Mouse (Mus musculus): ENCODE measurements around the gene Cep128. TPM values are rescaled to one million over a fixed set of nuclear protein-coding genes. Genes with fewer than 3 reads are reported as not detected.

The Cep128 gene
- polyA plus RNA-seq, 1 experiment from 2014 or later, result 9.3 TPM

DNA sequence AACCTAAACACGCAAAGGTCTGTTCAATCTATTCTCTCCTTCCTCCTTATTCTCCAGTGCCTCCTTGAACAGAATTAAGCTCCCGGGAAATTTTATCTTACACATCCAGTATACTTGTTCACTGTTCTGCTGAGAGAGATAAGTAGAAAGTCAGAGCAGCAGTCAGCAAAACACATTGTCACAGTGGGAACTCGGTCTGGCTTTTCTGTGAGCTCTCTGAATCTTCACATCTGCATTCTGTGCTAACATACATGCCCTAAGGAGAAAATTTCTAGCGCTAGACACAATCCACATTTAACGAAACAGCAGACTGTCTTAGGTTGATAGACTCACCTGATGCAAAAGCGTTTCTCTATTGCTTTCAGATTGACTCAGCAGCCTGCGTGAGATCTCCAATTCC lies 88.3 kb downstream of the Cep128 start:
- H3K4me1 ChIP-seq (replicated peaks; ENCODE audit: control insufficient read depth, insufficient read depth, low read length), result no peaks in the 10 kb centered on the region
- H3K4me2 ChIP-seq (ENCODE audit: low read length), result no peak overlapping the region
- H3K27me3 ChIP-seq (replicated peaks; ENCODE audit: control insufficient read depth, insufficient read depth, low read length), result no peaks in the 10 kb centered on the region
- WGBS, result 89% methylated on average over 7 of the region's 7 CpGs
- DNase-seq (ENCODE audit: low spot score) (no peak), ATAC-seq (replicated peaks; ENCODE audit: low FRiP score, low TSS enrichment, low read depth) (no peak)
- no peak overlapping the region for H3K27ac ChIP-seq (ENCODE audit: low read depth)
- H3K4me3 ChIP-seq (ENCODE audit: low read depth, low read length), result no peak overlapping the region
- no peaks in the 10 kb centered on the region for H3K36me3 ChIP-seq (ENCODE audit: control insufficient read depth, insufficient read depth, low read length)
- no peaks in the 10 kb centered on the region for H3K9me3 ChIP-seq (ENCODE audit: control insufficient read depth, low read length)
- H3K9ac ChIP-seq (ENCODE audit: low read length), result no peak overlapping the region

DNA sequence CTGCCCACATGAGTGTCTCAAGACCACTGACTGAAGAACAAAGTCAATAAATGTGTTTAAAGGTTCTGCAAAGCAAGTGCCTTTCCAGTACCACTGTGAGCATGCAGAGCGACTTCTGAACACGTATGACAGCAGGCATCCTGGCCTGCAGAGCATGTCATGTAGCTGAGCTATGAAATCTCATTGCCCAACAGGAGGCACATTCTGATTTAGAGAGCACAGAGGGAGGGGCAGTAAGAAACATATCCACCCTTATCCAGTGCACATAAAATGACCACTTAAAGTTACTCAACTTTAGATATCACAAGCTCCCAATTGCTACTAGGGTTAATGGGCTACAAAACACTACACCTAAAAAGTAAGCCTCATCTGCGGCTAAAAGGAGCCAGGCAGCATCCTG lies 88.8 kb downstream of the Cep128 start:
- H3K9me3 ChIP-seq (ENCODE audit: control insufficient read depth, low read length), result no peaks in the 10 kb centered on the region
- no peak overlapping the region for H3K9ac ChIP-seq (ENCODE audit: low read length)
- DNase-seq (ENCODE audit: low spot score), result no peak

DNA sequence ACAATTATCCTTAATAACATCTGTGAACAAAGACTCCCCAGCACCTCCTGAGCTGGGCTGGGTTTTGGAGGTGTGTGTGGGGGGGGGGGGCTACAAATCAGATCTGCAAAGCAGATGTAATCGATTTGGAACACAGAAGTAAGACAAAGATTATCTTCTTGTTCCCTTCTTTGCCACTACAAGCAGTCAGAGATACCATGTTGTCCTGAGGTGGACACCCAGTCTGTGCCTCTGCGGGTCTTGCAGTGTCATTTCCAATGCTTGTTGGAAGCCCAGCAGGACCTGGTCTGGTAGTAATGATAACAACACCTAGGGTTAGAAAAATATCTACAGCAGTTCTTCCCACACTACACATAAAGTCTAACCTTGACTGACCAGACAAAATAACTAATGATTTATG lies 110.3 kb downstream of the Cep128 start:
- WGBS, result 80% methylated on average over 2 of the region's 2 CpGs
- Histone ChIP-seq H3K9ac (ENCODE audit: low read length) (no peak overlapping the region), H3K4me2 (ENCODE audit: low read length) (no peak overlapping the region), H3K9me3 (ENCODE audit: control insufficient read depth, low read length) (no peaks in the 10 kb centered on the region), H3K27me3 (replicated peaks; ENCODE audit: control insufficient read depth, insufficient read depth, low read length) (no peaks in the 10 kb centered on the region), H3K36me3 (ENCODE audit: control insufficient read depth, insufficient read depth, low read length) (no peaks in the 10 kb centered on the region), H3K4me1 (replicated peaks; ENCODE audit: control insufficient read depth, insufficient read depth, low read length) (no peaks in the 10 kb centered on the region), H3K27ac (ENCODE audit: low read depth) (no peak overlapping the region), H3K4me3 (ENCODE audit: low read depth, low read length) (no peak overlapping the region)
- ATAC-seq (replicated peaks; ENCODE audit: low FRiP score, low TSS enrichment, low read depth) (no peak), DNase-seq (ENCODE audit: low spot score) (no peak)

More for the DNA sequence above, 88.8 kb downstream of the Cep128 start:
- 93% methylated on average over 3 of the region's 3 CpGs for WGBS
- ATAC-seq (replicated peaks; ENCODE audit: low FRiP score, low TSS enrichment, low read depth), result no peak
- Histone ChIP-seq H3K36me3 (ENCODE audit: control insufficient read depth, insufficient read depth, low read length) (no peaks in the 10 kb centered on the region), H3K27ac (ENCODE audit: low read depth) (no peak overlapping the region), H3K27me3 (replicated peaks; ENCODE audit: control insufficient read depth, insufficient read depth, low read length) (no peaks in the 10 kb centered on the region), H3K4me1 (replicated peaks; ENCODE audit: control insufficient read depth, insufficient read depth, low read length) (no peaks in the 10 kb centered on the region), H3K4me2 (ENCODE audit: low read length) (no peak overlapping the region), H3K4me3 (ENCODE audit: low read depth, low read length) (no peak overlapping the region)

DNA sequence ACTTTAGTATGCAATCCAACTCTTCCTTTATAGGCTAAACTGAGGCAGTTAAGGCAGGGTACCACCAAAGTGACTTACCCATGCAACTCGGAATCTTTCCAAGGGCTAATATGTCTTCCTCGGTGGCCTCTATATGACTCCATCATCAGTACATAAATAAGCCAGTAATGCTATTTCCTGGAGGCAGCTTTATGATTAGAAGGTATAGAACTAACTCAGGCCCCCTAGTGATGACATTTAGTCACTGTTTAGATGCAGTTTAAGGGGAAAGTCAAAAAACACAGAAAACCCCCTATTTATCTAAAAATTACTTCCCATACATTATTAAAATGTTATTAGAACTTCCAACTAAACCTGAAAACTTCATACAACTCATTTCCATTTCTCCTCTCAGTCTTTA lies 114.6 kb downstream of the Cep128 start:
- no peak overlapping the region for H3K27ac ChIP-seq (ENCODE audit: low read depth)
- 90% methylated on average over 2 of the region's 2 CpGs for WGBS
- no peak overlapping the region for H3K9ac ChIP-seq (ENCODE audit: low read length)
- no peaks in the 10 kb centered on the region for H3K27me3 ChIP-seq (replicated peaks; ENCODE audit: control insufficient read depth, insufficient read depth, low read length)
- no peak overlapping the region for H3K4me3 ChIP-seq (ENCODE audit: low read depth, low read length)
- H3K9me3 ChIP-seq (ENCODE audit: control insufficient read depth, low read length), result no peaks in the 10 kb centered on the region
- no peak for ATAC-seq (replicated peaks; ENCODE audit: low FRiP score, low TSS enrichment, low read depth)
- no peak for DNase-seq (ENCODE audit: low spot score)
- no peaks in the 10 kb centered on the region for H3K36me3 ChIP-seq (ENCODE audit: control insufficient read depth, insufficient read depth, low read length)
- H3K4me2 ChIP-seq (ENCODE audit: low read length), result no peak overlapping the region
- H3K4me1 ChIP-seq (replicated peaks; ENCODE audit: control insufficient read depth, insufficient read depth, low read length), result no peaks in the 10 kb centered on the region

DNA sequence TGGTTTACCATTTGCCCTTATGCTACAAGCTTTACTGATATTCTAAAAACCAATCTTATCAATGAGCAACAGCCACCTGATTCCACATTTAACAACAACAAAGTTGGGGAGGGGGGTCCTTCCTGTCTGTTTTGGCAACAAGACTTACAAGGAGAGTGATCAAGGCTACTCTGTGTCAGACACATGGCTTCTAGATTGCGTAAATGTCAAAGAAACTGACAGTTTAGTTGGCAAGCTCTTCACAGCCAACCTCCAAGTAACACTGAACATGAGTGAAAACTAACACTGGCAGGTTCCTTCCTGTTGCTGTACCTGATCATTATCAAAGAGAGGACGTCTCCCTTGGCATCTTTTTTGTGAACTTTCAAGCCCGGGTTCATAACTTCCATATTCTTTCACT lies 115.2 kb downstream of the Cep128 start:
- 76% methylated on average over 3 of the region's 3 CpGs for WGBS
- Histone ChIP-seq H3K9me3 (ENCODE audit: control insufficient read depth, low read length) (no peaks in the 10 kb centered on the region), H3K4me2 (ENCODE audit: low read length) (no peak overlapping the region), H3K4me1 (replicated peaks; ENCODE audit: control insufficient read depth, insufficient read depth, low read length) (no peaks in the 10 kb centered on the region), H3K4me3 (ENCODE audit: low read depth, low read length) (no peak overlapping the region), H3K27me3 (replicated peaks; ENCODE audit: control insufficient read depth, insufficient read depth, low read length) (no peaks in the 10 kb centered on the region), H3K27ac (ENCODE audit: low read depth) (no peak overlapping the region), H3K9ac (ENCODE audit: low read length) (no peak overlapping the region), H3K36me3 (ENCODE audit: control insufficient read depth, insufficient read depth, low read length) (no peaks in the 10 kb centered on the region)
- no peak for ATAC-seq (replicated peaks; ENCODE audit: low FRiP score, low TSS enrichment, low read depth)
- no peak for DNase-seq (ENCODE audit: low spot score)

DNA sequence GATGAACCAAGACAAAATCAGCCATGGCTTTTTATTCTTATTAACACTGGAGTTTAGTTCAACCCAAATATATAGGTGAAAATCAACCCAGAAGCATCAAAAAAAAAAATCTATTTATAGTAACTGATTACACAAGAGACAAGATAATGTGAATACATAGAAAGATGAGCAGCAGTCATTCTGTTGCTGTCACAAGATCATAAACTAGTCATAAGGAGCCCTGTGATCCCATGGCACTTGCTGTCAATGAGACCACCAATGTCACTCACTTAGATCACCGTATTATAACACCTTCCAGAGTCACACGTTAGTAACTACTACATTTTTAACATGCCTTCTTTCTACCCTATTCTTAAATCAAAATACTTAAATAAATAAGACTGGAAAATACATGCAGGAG lies 118.2 kb downstream of the Cep128 start:
- Histone ChIP-seq H3K36me3 (ENCODE audit: control insufficient read depth, insufficient read depth, low read length) (no peaks in the 10 kb centered on the region), H3K4me3 (ENCODE audit: low read depth, low read length) (no peak overlapping the region), H3K9ac (ENCODE audit: low read length) (no peak overlapping the region), H3K4me1 (replicated peaks; ENCODE audit: control insufficient read depth, insufficient read depth, low read length) (no peaks in the 10 kb centered on the region), H3K27me3 (replicated peaks; ENCODE audit: control insufficient read depth, insufficient read depth, low read length) (no peaks in the 10 kb centered on the region), H3K4me2 (ENCODE audit: low read length) (no peak overlapping the region), H3K27ac (ENCODE audit: low read depth) (no peak overlapping the region), H3K9me3 (ENCODE audit: control insufficient read depth, low read length) (no peaks in the 10 kb centered on the region)
- WGBS, result 87% methylated on average over 2 of the region's 2 CpGs
- no peak for ATAC-seq (replicated peaks; ENCODE audit: low FRiP score, low TSS enrichment, low read depth)
- DNase-seq (ENCODE audit: low spot score), result no peak

DNA sequence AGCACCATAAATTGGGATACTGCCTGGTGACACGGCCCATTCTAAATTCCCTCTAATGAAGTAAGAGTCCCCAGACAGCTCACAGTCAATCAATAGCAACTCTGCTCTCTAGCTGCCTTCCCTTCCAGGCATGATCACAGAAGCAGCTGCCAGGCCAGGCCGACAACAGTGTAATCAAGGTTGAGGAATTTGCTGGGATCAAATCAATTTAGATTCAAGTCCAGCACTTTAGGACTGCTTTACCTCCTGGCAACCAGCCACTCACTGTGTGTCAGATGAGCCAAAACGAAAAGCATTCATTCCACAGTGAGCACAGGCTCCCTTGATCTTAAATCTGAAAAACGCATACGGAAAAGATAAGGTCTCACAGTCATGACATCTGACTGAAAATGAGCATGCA lies 118.7 kb downstream of the Cep128 start:
- Histone ChIP-seq H3K27me3 (replicated peaks; ENCODE audit: control insufficient read depth, insufficient read depth, low read length) (no peaks in the 10 kb centered on the region), H3K9me3 (ENCODE audit: control insufficient read depth, low read length) (no peaks in the 10 kb centered on the region), H3K9ac (ENCODE audit: low read length) (no peak overlapping the region), H3K27ac (ENCODE audit: low read depth) (no peak overlapping the region), H3K4me2 (ENCODE audit: low read length) (no peak overlapping the region), H3K4me1 (replicated peaks; ENCODE audit: control insufficient read depth, insufficient read depth, low read length) (no peaks in the 10 kb centered on the region), H3K4me3 (ENCODE audit: low read depth, low read length) (no peak overlapping the region), H3K36me3 (ENCODE audit: control insufficient read depth, insufficient read depth, low read length) (no peaks in the 10 kb centered on the region)
- ATAC-seq (replicated peaks; ENCODE audit: low FRiP score, low TSS enrichment, low read depth) (no peak), DNase-seq (ENCODE audit: low spot score) (no peak)
- WGBS, result 45% methylated on average over 5 of the region's 5 CpGs

DNA sequence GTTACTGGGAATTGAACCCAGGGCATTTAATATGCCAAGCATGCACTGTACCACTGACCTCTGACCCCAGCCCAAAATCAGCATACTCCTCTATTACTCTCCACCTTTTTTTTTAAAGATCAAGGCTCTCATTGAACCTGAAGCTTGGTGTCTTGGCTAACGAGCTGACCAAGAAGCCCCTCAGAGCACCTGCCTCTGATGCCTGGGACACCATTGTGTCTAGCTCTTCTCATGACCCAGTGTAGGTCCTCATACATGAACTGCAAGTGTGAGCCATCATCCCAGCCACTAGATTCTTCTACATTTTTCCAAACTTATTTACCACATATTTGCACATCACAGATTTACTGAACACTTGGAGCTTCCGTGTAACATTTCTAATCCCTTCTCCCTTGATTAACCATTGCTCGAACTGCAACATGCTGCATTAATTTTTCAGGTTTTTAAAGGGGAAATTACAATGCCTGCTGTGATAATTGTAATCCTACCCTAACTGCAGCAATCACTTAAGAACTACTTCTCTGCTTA lies 119.3 kb downstream of the Cep128 start:
- Histone ChIP-seq H3K4me3 (ENCODE audit: low read depth, low read length) (no peak overlapping the region), H3K27me3 (replicated peaks; ENCODE audit: control insufficient read depth, insufficient read depth, low read length) (no peaks in the 10 kb centered on the region), H3K36me3 (ENCODE audit: control insufficient read depth, insufficient read depth, low read length) (no peaks in the 10 kb centered on the region), H3K4me1 (replicated peaks; ENCODE audit: control insufficient read depth, insufficient read depth, low read length) (no peaks in the 10 kb centered on the region), H3K27ac (ENCODE audit: low read depth) (no peak overlapping the region), H3K4me2 (ENCODE audit: low read length) (no peak overlapping the region), H3K9ac (ENCODE audit: low read length) (no peak overlapping the region), H3K9me3 (ENCODE audit: control insufficient read depth, low read length) (no peaks in the 10 kb centered on the region)
- DNase-seq (ENCODE audit: low spot score) (no peak), ATAC-seq (replicated peaks; ENCODE audit: low FRiP score, low TSS enrichment, low read depth) (no peak)
- 89% methylated on average over 3 of the region's 3 CpGs for WGBS

DNA sequence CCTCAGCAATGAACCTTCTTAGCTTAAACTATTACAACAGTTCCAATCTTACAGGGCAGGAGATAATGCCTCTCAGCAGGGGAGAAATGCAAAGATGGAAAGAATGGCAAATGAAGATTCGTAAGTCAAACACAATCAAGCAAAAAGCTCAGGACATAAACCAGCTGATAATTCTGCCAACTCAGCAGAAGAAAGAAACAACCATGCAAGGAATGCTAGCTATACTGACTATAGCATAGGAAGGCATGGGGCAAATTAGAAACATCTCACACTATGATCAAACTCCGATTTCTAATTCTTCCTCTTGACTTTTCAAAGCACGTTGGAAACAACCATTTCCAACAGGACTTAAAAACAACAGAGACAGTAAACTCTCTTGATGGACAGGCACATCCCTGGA lies 120.5 kb downstream of the Cep128 start:
- no peak overlapping the region for H3K27ac ChIP-seq (ENCODE audit: low read depth)
- H3K27me3 ChIP-seq (replicated peaks; ENCODE audit: control insufficient read depth, insufficient read depth, low read length), result no peaks in the 10 kb centered on the region
- H3K36me3 ChIP-seq (ENCODE audit: control insufficient read depth, insufficient read depth, low read length), result no peaks in the 10 kb centered on the region
- ATAC-seq (replicated peaks; ENCODE audit: low FRiP score, low TSS enrichment, low read depth), result no peak
- H3K9me3 ChIP-seq (ENCODE audit: control insufficient read depth, low read length), result no peaks in the 10 kb centered on the region
- no peaks in the 10 kb centered on the region for H3K4me1 ChIP-seq (replicated peaks; ENCODE audit: control insufficient read depth, insufficient read depth, low read length)
- DNase-seq (ENCODE audit: low spot score), result no peak
- H3K4me2 ChIP-seq (ENCODE audit: low read length), result no peak overlapping the region
- WGBS, result 84% methylated on average over 3 of the region's 3 CpGs
- no peak overlapping the region for H3K9ac ChIP-seq (ENCODE audit: low read length)
- no peak overlapping the region for H3K4me3 ChIP-seq (ENCODE audit: low read depth, low read length)

All from intestine, embryonic 14.5 days (tissue).